Mouse (Mus musculus) heart, adult 2 months (tissue): Measurements from ENCODE around the gene Hivep2. TPM values are rescaled to one million over a fixed set of nuclear protein-coding genes. Genes with fewer than 3 reads are reported as not detected.

ENCODE experiments used
- DNase-seq, 2 experiments: peaks; one replicate each; pipeline ENCODE4 v3.0.0; 2021
- H3K27ac ChIP-seq: fragments of 200-600 bp; 2 replicates; pipeline ENCODE4 v1.8.1; 2022
- H3K27me3 ChIP-seq: fragments of 200-500 bp; 2 replicates; pipeline ENCODE4 v1.6.1; 2012; ENCODE audit warnings: mild to moderate bottlenecking, low read length, inconsistent platforms, mixed read lengths; ENCODE audit not compliant: control insufficient read depth, insufficient read depth
- H3K36me3 ChIP-seq: fragments of 200-500 bp; 2 replicates; pipeline ENCODE4 v1.6.1; 2012; ENCODE audit warnings: low read length, inconsistent platforms; ENCODE audit not compliant: control insufficient read depth, insufficient read depth
- H3K4me1 ChIP-seq: fragments of 200-500 bp; 2 replicates; pipeline ENCODE4 v1.6.1; 2011; ENCODE audit warnings: low read length; ENCODE audit not compliant: control insufficient read depth, insufficient read depth
- H3K4me3 ChIP-seq: fragments of 200-600 bp; 2 replicates; pipeline ENCODE4 v1.8.1; 2022
- H3K79me2 ChIP-seq: fragments of 200-500 bp; replicated peaks from 2 replicates; pipeline ENCODE4 v1.6.1; 2012; ENCODE audit warnings: mild to moderate bottlenecking, inconsistent platforms, low read length, moderate library complexity, mixed read lengths; ENCODE audit not compliant: control insufficient read depth, insufficient read depth
- H3K9ac ChIP-seq: fragments of 200-500 bp; 2 replicates; pipeline ENCODE4 v1.6.1; 2012; ENCODE audit warnings: low read depth, mild to moderate bottlenecking, control low read depth, inconsistent platforms, low read length, mixed read lengths
- CTCF ChIP-seq: fragments of 200-600 bp; IDR thresholded peaks from 2 replicates; pipeline ENCODE4 v1.8.1; 2022; ENCODE audit warnings: antibody characterized with exemption, mild to moderate bottlenecking, moderate library complexity
- EP300 ChIP-seq: fragments of 200-500 bp; IDR thresholded peaks from 2 replicates; pipeline ENCODE4 v1.6.1; 2011; ENCODE audit warnings: low read depth, low read length, control low read depth; ENCODE audit not compliant: insufficient read depth
- POLR2A ChIP-seq: fragments of 200-500 bp; IDR thresholded peaks from 2 replicates; pipeline ENCODE4 v1.6.1; 2011; ENCODE audit warnings: mild to moderate bottlenecking, low read depth, low read length, control low read depth; ENCODE audit not compliant: insufficient read depth
- WGBS: fragments of 180-500 bp; shearing (Covaris S2); methylation state at CpG from one replicate; pipeline ENCODE4 v1.1.7; 2018; 5-methylcytosine and 5-hydroxymethylcytosine counted together
- intact Hi-C: fragments of 180-260 bp; cut with DNase I; formaldehyde crosslinking; loops from one replicate; pipeline ENCODE4 v1.15.1; 2025
- polyA plus RNA-seq: library from polyadenylated mRNA; depleted of rRNA; stranded (reverse); fragments of >200 nt; gene quantifications from 2 replicates; pipeline ENCODE4 v1.2.3, GENCODE M21; 2012
- total RNA-seq, 2 experiments: library from RNA; stranded (reverse); gene quantifications; 2 replicates each; pipeline ENCODE4 v1.2.3; 2021

Gene Hivep2
- total and polyA plus RNA-seq, 3 experiments: 5.3 to 22.6 (median 20.9) TPM

- peaks cover 4% of the 10 kb centered on the region; the same call in 1 of the 2 replicates for H3K79me2 ChIP-seq
- H3K27me3 ChIP-seq: no peaks in the 10 kb centered on the region
- 86% methylated on average over 3 of the region's 3 CpGs for WGBS
- H3K9ac ChIP-seq: no peak overlapping the region
- peaks cover 3% of the 10 kb centered on the region for H3K4me1 ChIP-seq
- no peak for TF ChIP-seq EP300
- no peak for TF ChIP-seq CTCF
- no peak for TF ChIP-seq POLR2A
- DNase-seq: no peak
- no peak overlapping the region for H3K4me3 ChIP-seq
- H3K27ac ChIP-seq: no peak overlapping the region
- peaks cover 11% of the 10 kb centered on the region for H3K36me3 ChIP-seq
- intact Hi-C loops: no loop called here
These were observed 135.0 kb downstream of the Hivep2 start for GRCm38 (mm10) chr10:14100847-14101246.

DNA sequence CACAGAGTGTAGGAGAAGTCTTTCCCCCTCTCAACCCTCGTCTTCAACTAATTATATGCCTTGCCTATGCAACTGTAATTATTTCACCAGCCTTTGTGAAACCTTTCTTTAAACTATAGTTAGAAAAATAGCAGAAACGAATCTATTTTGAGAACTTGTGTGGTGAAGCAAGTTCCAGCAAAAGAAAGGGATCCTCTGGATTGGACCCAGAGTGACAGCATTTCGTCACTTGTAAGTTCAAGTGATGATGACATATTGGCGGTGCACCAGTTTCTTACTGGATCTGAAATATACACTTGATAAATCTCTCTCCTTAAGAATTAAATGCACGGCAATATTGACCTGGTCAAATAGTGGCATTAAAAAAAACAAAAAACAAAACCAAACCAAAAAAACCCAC lies 136.1 kb downstream of the Hivep2 start:
- Histone ChIP-seq H3K4me3 (no peak overlapping the region), H3K36me3 (peaks cover 11% of the 10 kb centered on the region), H3K27me3 (no peaks in the 10 kb centered on the region), H3K9ac (no peak overlapping the region), H3K4me1 (peaks cover 3% of the 10 kb centered on the region), H3K27ac (no peak overlapping the region), H3K79me2 (peaks cover 3% of the 10 kb centered on the region; the same call in 1 of the 2 replicates)
- intact Hi-C loops: no loop called here
- no peak for TF ChIP-seq EP300
- TF ChIP-seq POLR2A: no peak
- no peak for TF ChIP-seq CTCF
- no peak for DNase-seq
- 61% methylated on average over 5 of the region's 5 CpGs for WGBS

GRCm38 (mm10) chr10:14107980-14108671 lies 142.3 kb downstream of the Hivep2 start:
- H3K27ac ChIP-seq: no peak overlapping the region
- peaks cover 2% of the 10 kb centered on the region for H3K79me2 ChIP-seq
- H3K9ac ChIP-seq: no peak overlapping the region
- 74% methylated on average over 7 of the region's 7 CpGs for WGBS
- peaks cover 1% of the 10 kb centered on the region; the same call in 1 of the 2 replicates for H3K27me3 ChIP-seq
- no peak for DNase-seq
- H3K4me3 ChIP-seq: no peak overlapping the region
- TF ChIP-seq EP300 (no peak), CTCF (no peak), POLR2A (no peak)
- H3K36me3 ChIP-seq: peaks cover 4% of the 10 kb centered on the region; the same call in 1 of the 2 replicates
- H3K4me1 ChIP-seq: no peaks in the 10 kb centered on the region
- intact Hi-C loops: no loop called here

- H3K27me3 ChIP-seq: peaks cover 1% of the 10 kb centered on the region; the same call in 1 of the 2 replicates
- intact Hi-C loops: no loop called here
- H3K36me3 ChIP-seq: no peaks in the 10 kb centered on the region; the same call in 1 of the 2 replicates
- no peak overlapping the region for H3K4me3 ChIP-seq
- peaks cover 4% of the 10 kb centered on the region for H3K79me2 ChIP-seq
- H3K4me1 ChIP-seq: peaks cover 2% of the 10 kb centered on the region; the same call in 1 of the 2 replicates
- H3K9ac ChIP-seq: no peak overlapping the region
- DNase-seq: no peak
- 59% methylated on average over 4 of the region's 4 CpGs for WGBS
- TF ChIP-seq CTCF (no peak), EP300 (no peak), POLR2A (no peak)
- no peak overlapping the region for H3K27ac ChIP-seq
These were observed 150.0 kb downstream of the Hivep2 start for GRCm38 (mm10) chr10:14115846-14116245.

- peaks cover 1% of the 10 kb centered on the region; the same call in 1 of the 2 replicates for H3K27me3 ChIP-seq
- 77% methylated on average over 5 of the region's 5 CpGs for WGBS
- H3K36me3 ChIP-seq: no peaks in the 10 kb centered on the region; the same call in 1 of the 2 replicates
- intact Hi-C loops: no loop called here
- no peak overlapping the region for H3K9ac ChIP-seq
- H3K79me2 ChIP-seq: peaks cover 4% of the 10 kb centered on the region
- TF ChIP-seq CTCF: no peak
- no peak for TF ChIP-seq EP300
- no peak for DNase-seq
- H3K4me3 ChIP-seq: no peak overlapping the region
- H3K27ac ChIP-seq: no peak overlapping the region
- peaks cover 2% of the 10 kb centered on the region; the same call in 1 of the 2 replicates for H3K4me1 ChIP-seq
These were observed 151.1 kb downstream of the Hivep2 start for GRCm38 (mm10) chr10:14116978-14117377.

- no peak for TF ChIP-seq CTCF
- no peak for TF ChIP-seq EP300
- no peak for TF ChIP-seq POLR2A
- DNase-seq: no peak
- no peak overlapping the region for H3K9ac ChIP-seq
- no peak overlapping the region for H3K4me3 ChIP-seq
- 80% methylated on average over 5 of the region's 5 CpGs for WGBS
- peaks cover 2% of the 10 kb centered on the region; the same call in 1 of the 2 replicates for H3K4me1 ChIP-seq
- no peaks in the 10 kb centered on the region; the same call in 1 of the 2 replicates for H3K36me3 ChIP-seq
- no peaks in the 10 kb centered on the region for H3K27me3 ChIP-seq
- no peaks in the 10 kb centered on the region; the same call in 1 of the 2 replicates for H3K79me2 ChIP-seq
- intact Hi-C loops: no loop called here
- no peak overlapping the region for H3K27ac ChIP-seq
These were observed 153.3 kb downstream of the Hivep2 start for GRCm38 (mm10) chr10:14119201-14119600.
